Mouse (Mus musculus) thymus, adult 2 months (tissue): ENCODE data around the gene Vdac2.

Source experiments
- CTCF ChIP-seq: fragments of 200-500 bp; IDR thresholded peaks from 2 replicates; pipeline ENCODE4 v1.5.1; 2012; ENCODE audit warnings: mild to moderate bottlenecking, control low read depth, low read length, moderate library complexity, borderline replicate concordance; ENCODE audit not compliant: control insufficient read depth, poor library complexity, insufficient read depth; ENCODE audit errors: extremely low read depth
- POLR2A ChIP-seq: fragments of 200-500 bp; IDR thresholded peaks from 2 replicates; pipeline ENCODE4 v1.6.1; 2012; ENCODE audit warnings: mild to moderate bottlenecking, low read length, control low read depth, moderate library complexity; ENCODE audit not compliant: control insufficient read depth, poor library complexity, insufficient read depth; ENCODE audit errors: extremely low read depth

DNA sequence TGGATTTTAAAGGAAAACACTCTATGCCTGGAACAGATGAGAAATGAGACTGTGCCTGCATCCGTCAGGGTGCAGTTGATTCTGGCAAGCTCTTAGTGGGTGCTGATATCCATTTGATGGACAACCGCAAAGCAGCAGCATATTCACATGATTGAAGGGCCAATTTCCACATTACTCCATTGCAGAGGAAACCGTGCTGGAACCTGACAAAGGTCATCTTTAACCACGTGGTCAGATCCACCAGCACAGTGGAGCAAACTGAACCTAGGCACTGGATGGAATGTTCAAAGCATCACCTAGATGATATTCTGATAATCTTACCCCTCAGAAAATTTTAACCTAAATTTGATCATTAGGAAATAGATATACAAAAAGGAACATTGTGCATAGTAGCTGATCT lies 48.8 kb upstream of the Vdac2 start:
- TF ChIP-seq POLR2A: no peak
- no peak for TF ChIP-seq CTCF
